Mouse (Mus musculus) kidney, adult 2 months (tissue): ENCODE data around the gene Tldc2. TPM values are rescaled to one million over a fixed set of nuclear protein-coding genes. Genes with fewer than 3 reads are reported as not detected.

Experiments
- DNase-seq: peaks from one replicate; pipeline ENCODE4 v3.0.0; 2021
- H3K27ac ChIP-seq: fragments of 200-500 bp; 2 replicates; pipeline ENCODE4 v1.5.1; 2012; ENCODE audit warnings: low read depth, low read length, control low read depth, inconsistent platforms; ENCODE audit not compliant: insufficient read depth
- H3K27me3 ChIP-seq: fragments of 200-500 bp; replicated peaks from 2 replicates; pipeline ENCODE4 v1.6.1; 2012; ENCODE audit warnings: mild to moderate bottlenecking, moderate library complexity, low read length, inconsistent platforms; ENCODE audit not compliant: control insufficient read depth, insufficient read depth
- H3K36me3 ChIP-seq: fragments of 200-500 bp; 2 replicates; pipeline ENCODE4 v1.6.1; 2012; ENCODE audit warnings: mild to moderate bottlenecking, moderate library complexity, low read length, inconsistent platforms; ENCODE audit not compliant: control insufficient read depth, insufficient read depth
- H3K4me1 ChIP-seq: fragments of 200-500 bp; 2 replicates; pipeline ENCODE4 v1.6.1; 2011; ENCODE audit warnings: low read length; ENCODE audit not compliant: control insufficient read depth, insufficient read depth
- H3K4me3 ChIP-seq: fragments of 200-500 bp; 2 replicates; pipeline ENCODE4 v1.5.1; 2011; ENCODE audit warnings: mild to moderate bottlenecking, low read depth, low read length, control low read depth; ENCODE audit not compliant: insufficient read depth
- CTCF ChIP-seq: fragments of 200-500 bp; conservative IDR thresholded peaks from 2 replicates; pipeline ENCODE4 v1.5.1; 2011; ENCODE audit warnings: low read depth, mild to moderate bottlenecking, control low read depth, low read length, moderate library complexity, mixed read lengths; ENCODE audit not compliant: insufficient read depth, insufficient read length
- POLR2A ChIP-seq: fragments of 200-500 bp; IDR thresholded peaks from one replicate; pipeline ENCODE4 v1.6.1; 2011; ENCODE audit warnings: low read depth, low read length, control low read depth
- WGBS: fragments of 180-500 bp; shearing (Covaris S2); methylation state at CpG from one replicate; pipeline ENCODE4 v1.1.7; 2018; 5-methylcytosine and 5-hydroxymethylcytosine counted together
- polyA plus RNA-seq: library from polyadenylated mRNA; depleted of rRNA; stranded (reverse); fragments of >200 nt; gene quantifications from 2 replicates; pipeline ENCODE4 v1.2.3, GENCODE M21; 2012

Gene Tldc2
- polyA plus RNA-seq, 1 experiment = 11.3 TPM

GRCm38 (mm10) chr2:157054297-157054696, 32.6 kb upstream of the Tldc2 start:
- Histone ChIP-seq H3K27ac (peak overlapping the region; percentile 47; the same call in 1 of the 2 replicates), H3K4me3 (no peak overlapping the region)
- peak; percentile 47 for DNase-seq

GRCm38 (mm10) chr2:157054816-157055215, 32.0 kb upstream of the Tldc2 start:
- Histone ChIP-seq H3K36me3 (no peaks in the 10 kb centered on the region), H3K4me1 (no peaks in the 10 kb centered on the region; the same call in 1 of the 2 replicates), H3K4me3 (no peak overlapping the region), H3K27ac (peak overlapping the region; percentile 47), H3K27me3 (no peaks in the 10 kb centered on the region)
- WGBS = 50% methylated on average over 5 of the region's 5 CpGs
- peak; percentile 43 for DNase-seq
- TF ChIP-seq POLR2A (no peak), CTCF (no peak)

More at GRCm38 (mm10) chr2:157054297-157054696, 32.6 kb upstream of the Tldc2 start:
- no peak for TF ChIP-seq CTCF
- no peak for TF ChIP-seq POLR2A
- no peaks in the 10 kb centered on the region; the same call in 1 of the 2 replicates for H3K4me1 ChIP-seq
- H3K36me3 ChIP-seq = no peaks in the 10 kb centered on the region
- 67% methylated on average over 8 of the region's 8 CpGs for WGBS
- no peaks in the 10 kb centered on the region for H3K27me3 ChIP-seq

- no peak for DNase-seq
- WGBS = 90% methylated on average over 6 of the region's 6 CpGs
- Histone ChIP-seq H3K27ac (no peak overlapping the region), H3K27me3 (no peaks in the 10 kb centered on the region), H3K4me3 (no peak overlapping the region), H3K36me3 (no peaks in the 10 kb centered on the region), H3K4me1 (no peaks in the 10 kb centered on the region; the same call in 1 of the 2 replicates)
- no peak for TF ChIP-seq POLR2A
- no peak for TF ChIP-seq CTCF
Measured at GRCm38 (mm10) chr2:157055721-157056120, 31.1 kb upstream of the Tldc2 start.

GRCm38 (mm10) chr2:157057186-157057585, 29.7 kb upstream of the Tldc2 start:
- TF ChIP-seq CTCF = no peak
- no peak for TF ChIP-seq POLR2A
- Histone ChIP-seq H3K27me3 (no peaks in the 10 kb centered on the region), H3K4me1 (no peaks in the 10 kb centered on the region; the same call in 1 of the 2 replicates), H3K36me3 (no peaks in the 10 kb centered on the region), H3K4me3 (no peak overlapping the region), H3K27ac (no peak overlapping the region)
- DNase-seq = no peak
- 73% methylated on average over 3 of the region's 3 CpGs for whole genome bisulfite sequencing

- TF ChIP-seq CTCF (no peak), POLR2A (no peak)
- no peaks in the 10 kb centered on the region for H3K36me3 ChIP-seq
- H3K27me3 ChIP-seq = no peaks in the 10 kb centered on the region
- H3K4me3 ChIP-seq = no peak overlapping the region
- no peak overlapping the region for H3K27ac ChIP-seq
- no peaks in the 10 kb centered on the region; the same call in 1 of the 2 replicates for H3K4me1 ChIP-seq
- WGBS = 86% methylated on average over 4 of the region's 4 CpGs
- DNase-seq = no peak
Measured at GRCm38 (mm10) chr2:157057758-157058157, 29.1 kb upstream of the Tldc2 start.

- H3K4me1 ChIP-seq = peaks cover 5% of the 10 kb centered on the region; the same call in 1 of the 2 replicates
- WGBS = 27% methylated on average over 18 of the region's 18 CpGs
- H3K4me3 ChIP-seq = no peak overlapping the region
- H3K36me3 ChIP-seq = no peaks in the 10 kb centered on the region
- TF ChIP-seq POLR2A (no peak), CTCF (no peak)
- peak; percentile 48 for DNase-seq
- H3K27me3 ChIP-seq = no peaks in the 10 kb centered on the region
- no peak overlapping the region for H3K27ac ChIP-seq
Measured at GRCm38 (mm10) chr2:157058342-157058998, 28.4 kb upstream of the Tldc2 start.

GRCm38 (mm10) chr2:157059166-157059565, 27.7 kb upstream of the Tldc2 start:
- peaks cover 7% of the 10 kb centered on the region for H3K4me1 ChIP-seq
- 59% methylated on average over 8 of the region's 8 CpGs for WGBS
- no peak overlapping the region for H3K4me3 ChIP-seq
- peak overlapping the region; percentile 35; the same call in 1 of the 2 replicates for H3K27ac ChIP-seq
- no peaks in the 10 kb centered on the region for H3K36me3 ChIP-seq
- H3K27me3 ChIP-seq = no peaks in the 10 kb centered on the region
- DNase-seq = no peak
- TF ChIP-seq CTCF (no peak), POLR2A (no peak)

- no peak overlapping the region for H3K4me3 ChIP-seq
- no peaks in the 10 kb centered on the region for H3K36me3 ChIP-seq
- DNase-seq = no peak
- H3K27ac ChIP-seq = no peak overlapping the region
- 86% methylated on average over 14 of the region's 14 CpGs for WGBS
- no peaks in the 10 kb centered on the region for H3K27me3 ChIP-seq
- no peak for TF ChIP-seq POLR2A
- TF ChIP-seq CTCF = no peak
- H3K4me1 ChIP-seq = peaks cover 11% of the 10 kb centered on the region
Measured at GRCm38 (mm10) chr2:157060037-157060436, 26.8 kb upstream of the Tldc2 start.
